Mouse (Mus musculus): ENCODE data around the gene Anapc11. TPM values are rescaled to one million over a fixed set of nuclear protein-coding genes. Genes with fewer than 3 reads are reported as not detected.

Gene Anapc11
- total and polyA plus RNA-seq, 3 experiments = 57.0 to 145 (median 108) TPM

- Histone ChIP-seq H3K4me1 (ENCODE audit: control insufficient read depth in 1 of 2, insufficient read depth in 2 of 2) (peaks cover 16 to 39% of the 10 kb centered on the region in 2 experiments), H3K79me2 (replicated peaks; ENCODE audit: control insufficient read depth, extremely low read depth, insufficient read depth, poor library complexity, severe bottlenecking) (no peaks in the 10 kb centered on the region), H3K27ac (ENCODE audit: insufficient read depth, low read depth) (no peak overlapping the region), H3K4me2 (ENCODE audit: insufficient read depth, low read depth, poor library complexity, severe bottlenecking) (peak overlapping the region; percentile 74; the same call in 1 of the 2 replicates), H3K9me3 (replicated peaks; ENCODE audit: low read length) (no peaks in the 10 kb centered on the region), H3K36me3 (replicated peaks in 1 of 2; ENCODE audit: control insufficient read depth in 1 of 2, insufficient read depth in 1 of 2, low read length in 1 of 2) (no peaks in the 10 kb centered on the region), H3K9ac (ENCODE audit: insufficient read depth, low read depth) (no peak overlapping the region), H3K27me3 (replicated peaks) (peaks cover 3% of the 10 kb centered on the region), H3K4me3 (replicated peaks in 1 of 3; ENCODE audit: low read depth in 2 of 3, low read length in 2 of 3, poor library complexity in 1 of 3) (peak overlapping the region; percentile 15 to 46 (median 40))
- in situ Hi-C loops (cut with MboI; ENCODE audit: low pct_ligation_motif_present, low pct_unique_long_range_greater_than_20kb, low sequenced_read_pairs) = no loop called here
- no peak for TF ChIP-seq RCOR1 (conservative IDR thresholded peaks at IDR 0.05; ENCODE audit: low read depth, low read length)
- no peak for TF ChIP-seq HCFC1 (IDR thresholded peaks at IDR 0.05; ENCODE audit: low read depth, low read length)
- no peak for TF ChIP-seq GABPA (IDR thresholded peaks at IDR 0.05; ENCODE audit: insufficient replicate concordance, low read depth, low read length)
- dilution Hi-C loops (cut with MboI; ENCODE audit: extremely low pct_ligation_motif_present, extremely low pct_unique_long_range_greater_than_20kb, low sequenced_read_pairs) = no loop called here
- DNase-seq (ENCODE audit: extremely low read depth) = no peak
These were observed 49.0 kb downstream of the Anapc11 start for GRCm38 (mm10) chr11:120647047-120647830.

- in situ Hi-C loops (cut with MboI; ENCODE audit: low pct_ligation_motif_present, low pct_unique_long_range_greater_than_20kb, low sequenced_read_pairs) (no loop called here), dilution Hi-C loops (cut with MboI; ENCODE audit: extremely low pct_ligation_motif_present, extremely low pct_unique_long_range_greater_than_20kb, low sequenced_read_pairs) (no loop called here)
- Histone ChIP-seq H3K27me3 (replicated peaks) (peaks cover 3% of the 10 kb centered on the region), H3K9me3 (replicated peaks; ENCODE audit: low read length) (no peaks in the 10 kb centered on the region), H3K9ac (ENCODE audit: insufficient read depth, low read depth) (no peak within 1 kb of the TSS), H3K4me1 (ENCODE audit: control insufficient read depth in 1 of 2, insufficient read depth in 2 of 2) (peaks cover 12 to 31% of the 10 kb centered on the region in 2 experiments), H3K36me3 (replicated peaks in 1 of 2; ENCODE audit: control insufficient read depth in 1 of 2, insufficient read depth in 1 of 2, low read length in 1 of 2) (no peaks in the 10 kb centered on the region), H3K27ac (ENCODE audit: insufficient read depth, low read depth) (peak within 1 kb of the TSS; percentile 18; the same call in 1 of the 2 replicates), H3K4me3 (replicated peaks in 1 of 3; ENCODE audit: low read depth in 2 of 3, low read length in 2 of 3, poor library complexity in 1 of 3) (peak within 1 kb of the TSS; percentile 35 to 46 (median 40)), H3K79me2 (replicated peaks; ENCODE audit: control insufficient read depth, extremely low read depth, insufficient read depth, poor library complexity, severe bottlenecking) (no peaks in the 10 kb centered on the region), H3K4me2 (ENCODE audit: insufficient read depth, low read depth, poor library complexity, severe bottlenecking) (peak within 1 kb of the TSS; percentile 74)
- peak; percentile 85 for DNase-seq (ENCODE audit: extremely low read depth)
- TF ChIP-seq POLR2AphosphoS2 (IDR thresholded peaks at IDR 0.05; ENCODE audit: low read depth, low read length) (no peak), RCOR1 (conservative IDR thresholded peaks at IDR 0.05; ENCODE audit: low read depth, low read length) (peak; percentile 46; the same call in 1 of the 2 replicates), SMC3 (IDR thresholded peaks at IDR 0.05; ENCODE audit: low read depth, low read length) (no peak), USF1 (IDR thresholded peaks at IDR 0.05; ENCODE audit: low read depth, low read length) (no peak), GABPA (IDR thresholded peaks at IDR 0.05; ENCODE audit: insufficient replicate concordance, low read depth, low read length) (no peak), RAD21 (IDR thresholded peaks at IDR 0.05; ENCODE audit: low read depth, low read length) (peak; percentile 0), CTCF (conservative IDR thresholded peaks at IDR 0.05 in 1 of 2, IDR thresholded peaks at IDR 0.05 in 1 of 2; ENCODE audit: low read depth in 2 of 2, low read length in 2 of 2) (peak in 1 of 2 experiments; percentile 42; a peak in 2 of 4 replicates), MAZ (IDR thresholded peaks at IDR 0.05; ENCODE audit: low read depth, low read length) (peak; percentile 79; the same call in 1 of the 2 replicates), POLR2A (IDR thresholded peaks at IDR 0.05; ENCODE audit: low read depth, low read length) (no peak), TBP (conservative IDR thresholded peaks at IDR 0.05; ENCODE audit: low read depth, low read length) (no peak), SIN3A (IDR thresholded peaks at IDR 0.05; ENCODE audit: low read length) (no peak), UBTF (IDR thresholded peaks at IDR 0.05; ENCODE audit: low read depth, low read length) (no peak), E2F4 (IDR thresholded peaks at IDR 0.05; ENCODE audit: insufficient replicate concordance, low read depth, low read length) (no peak), MAX (IDR thresholded peaks at IDR 0.05; ENCODE audit: low read length) (no peak), MAFK (IDR thresholded peaks at IDR 0.05; ENCODE audit: insufficient replicate concordance, low read length) (no peak), NELFE (IDR thresholded peaks at IDR 0.05; ENCODE audit: low read depth, low read length) (no peak), USF2 (conservative IDR thresholded peaks at IDR 0.05; ENCODE audit: low read depth, low read length) (no peak), ELF1 (IDR thresholded peaks at IDR 0.05; ENCODE audit: low read depth, low read length) (peak; percentile 27; the same call in 1 of the 2 replicates), IRF4 (IDR thresholded peaks at IDR 0.05; ENCODE audit: low read depth, low read length) (peak; percentile 65), CHD1 (IDR thresholded peaks at IDR 0.05; ENCODE audit: low read depth, low read length) (no peak), HCFC1 (IDR thresholded peaks at IDR 0.05; ENCODE audit: low read depth, low read length) (peak; percentile 32; the same call in 1 of the 2 replicates), KAT2A (IDR thresholded peaks at IDR 0.05; ENCODE audit: insufficient replicate concordance, low read length) (no peak), ZNF384 (IDR thresholded peaks at IDR 0.05; ENCODE audit: low read depth, low read length) (no peak), ZMIZ1 (IDR thresholded peaks at IDR 0.05; ENCODE audit: low read depth, low read length) (no peak), ETS1 (conservative IDR thresholded peaks at IDR 0.05; ENCODE audit: low read depth, low read length) (peak; percentile 61; the same call in 1 of the 2 replicates), JUND (conservative IDR thresholded peaks at IDR 0.05; ENCODE audit: low read depth, low read length) (0 out of 2 replicates have a peak, but pooled peaks have one; percentile 8), MYC (IDR thresholded peaks at IDR 0.05; ENCODE audit: low read depth, low read length) (no peak), JUN (IDR thresholded peaks at IDR 0.05; ENCODE audit: insufficient read depth, low read depth, low read length) (no peak), TCF12 (IDR thresholded peaks at IDR 0.05; ENCODE audit: low read depth, low read length) (peak; percentile 75), PAX5 (IDR thresholded peaks at IDR 0.05; ENCODE audit: low read length) (no peak)
These were observed 49.8 kb downstream of the Anapc11 start, which contains the start of gene Myadml2 for GRCm38 (mm10) chr11:120648001-120648476. TSS of gene Myadml2 (minus strand) at chr11:120648158.

All from CH12.LX (cell line).